ENCODE assay signal across 8 mouse cellular contexts in the genomic region with DNA sequence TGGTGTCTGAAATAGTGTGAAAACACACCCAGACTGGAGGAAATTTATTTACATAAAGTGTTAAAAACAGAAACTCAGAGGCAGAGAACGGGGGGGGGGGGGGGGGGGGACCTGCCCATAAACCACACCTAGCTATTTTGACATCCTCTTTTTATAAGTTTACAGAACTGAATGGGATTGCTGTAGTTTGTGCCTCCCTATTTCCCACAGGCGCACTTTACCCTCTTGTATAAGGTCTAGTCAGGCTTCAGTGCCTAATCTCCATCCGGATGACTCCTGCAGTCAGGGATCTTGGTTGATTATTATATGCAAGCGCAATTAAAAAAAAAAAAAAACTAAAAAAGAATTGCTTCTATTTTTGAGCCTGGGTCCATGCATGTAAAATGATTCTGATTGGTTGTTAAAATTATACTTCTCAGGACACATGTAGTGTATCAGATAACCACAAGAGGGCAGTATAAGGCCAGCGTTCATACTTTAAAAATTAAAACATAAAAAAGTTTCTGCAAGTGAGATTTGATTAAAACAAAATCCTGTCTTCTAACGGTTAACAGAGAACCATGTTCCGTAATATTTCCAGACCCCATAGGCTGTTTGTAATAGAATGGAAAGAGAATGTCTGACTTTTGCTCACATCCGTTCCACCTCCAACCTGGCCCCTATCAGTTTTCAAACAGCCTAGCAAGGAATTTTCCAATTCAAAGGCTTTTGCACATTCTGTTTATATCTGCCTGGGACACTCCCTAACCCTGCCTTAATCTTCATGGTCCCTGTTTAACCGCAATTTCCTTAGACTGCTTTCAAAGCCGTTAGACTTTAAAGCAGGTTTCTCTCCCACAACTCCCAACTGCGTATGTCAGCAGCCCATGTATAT.
DNase-seq lines count a peak whose midpoint lies in the region; ATAC-seq and TF ChIP-seq lines count a peak whose summit lies in the region.

No protein-coding gene starts in this region.

- 44% methylated on average over 11 of the region's 11 CpGs for WGBS in heart, embryonic 14.5 days
- WGBS in heart, embryonic 11.5 days (ENCODE audit: insufficient replicate concordance), result 39% methylated on average over 11 of the region's 11 CpGs
- WGBS in limb, embryonic 14.5 days, result 39% methylated on average over 11 of the region's 11 CpGs
- 27% methylated on average over 10 of the region's 11 CpGs for WGBS in stomach, embryonic 16.5 days

- H3K4me3 ChIP-seq in heart, embryonic 14.5 days (ENCODE audit: control insufficient read depth in 1 of 2, insufficient read depth in 1 of 2, low read depth in 1 of 2, low read length in 2 of 2), result no peak overlapping the region
- no peak overlapping the region for H3K4me3 ChIP-seq in heart, embryonic 11.5 days (ENCODE audit: low read depth, low read length)
- H3K4me3 ChIP-seq in limb, embryonic 14.5 days (replicated peaks; ENCODE audit: low read length), result no peak overlapping the region
- H3K4me3 ChIP-seq in stomach, embryonic 16.5 days (replicated peaks; ENCODE audit: low read length), result peak overlapping the region; percentile 19

- peak overlapping the region; percentile 42 for H3K4me2 ChIP-seq in heart, embryonic 14.5 days (ENCODE audit: low read length)
- H3K4me2 ChIP-seq in heart, embryonic 11.5 days, result no peak overlapping the region
- H3K4me2 ChIP-seq in limb, embryonic 14.5 days (replicated peaks; ENCODE audit: low read depth, low read length, severe bottlenecking), result no peak overlapping the region
- H3K4me2 ChIP-seq in stomach, embryonic 16.5 days (ENCODE audit: low read depth, low read length), result peak overlapping the region; percentile 42

- H3K36me3 ChIP-seq in heart, embryonic 14.5 days (ENCODE audit: control insufficient read depth, insufficient read depth, low read length), result no peaks in the 10 kb centered on the region
- H3K36me3 ChIP-seq in heart, embryonic 11.5 days (ENCODE audit: control insufficient read depth, insufficient read depth, low read length), result no peaks in the 10 kb centered on the region
- H3K36me3 ChIP-seq in limb, embryonic 14.5 days (ENCODE audit: control insufficient read depth, insufficient read depth, low read length), result no peaks in the 10 kb centered on the region
- H3K36me3 ChIP-seq in stomach, embryonic 16.5 days (ENCODE audit: control insufficient read depth, insufficient read depth, low read length), result no peaks in the 10 kb centered on the region

- peak; percentile 22 for DNase-seq in CD4-positive, CD25-positive, alpha-beta regulatory T cell, adult 2 months (ENCODE audit: low read depth, low spot score)
- peak; percentile 49 for DNase-seq in limb, embryonic 14.5 days (ENCODE audit: low spot score)
- no peak for DNase-seq in right cerebral cortex, postnatal 4 days
- DNase-seq in spleen, postnatal 4 days (ENCODE audit: low spot score in 2 of 2), result no peak

- no peaks in the 10 kb centered on the region for H3K4me1 ChIP-seq in heart, embryonic 14.5 days (ENCODE audit: control insufficient read depth in 2 of 2, insufficient read depth in 2 of 2, low read length in 2 of 2)
- no peaks in the 10 kb centered on the region for H3K4me1 ChIP-seq in heart, embryonic 11.5 days (ENCODE audit: control insufficient read depth, insufficient read depth, low read length)
- no peaks in the 10 kb centered on the region for H3K4me1 ChIP-seq in limb, embryonic 14.5 days (ENCODE audit: control insufficient read depth, insufficient read depth, low read length)
- H3K4me1 ChIP-seq in stomach, embryonic 16.5 days (ENCODE audit: control insufficient read depth, insufficient read depth, low read length), result no peaks in the 10 kb centered on the region; the same call in 1 of the 2 replicates

- no peaks in the 10 kb centered on the region for H3K27me3 ChIP-seq in heart, embryonic 14.5 days (ENCODE audit: control insufficient read depth, insufficient read depth, low read length)
- H3K27me3 ChIP-seq in heart, embryonic 11.5 days (ENCODE audit: control insufficient read depth, insufficient read depth, low read length), result no peaks in the 10 kb centered on the region
- H3K27me3 ChIP-seq in limb, embryonic 14.5 days (ENCODE audit: control insufficient read depth, insufficient read depth, low read length), result no peaks in the 10 kb centered on the region
- no peaks in the 10 kb centered on the region for H3K27me3 ChIP-seq in stomach, embryonic 16.5 days (ENCODE audit: control insufficient read depth, insufficient read depth, low read length)

- TF ChIP-seq POLR2A in limb, embryonic 14.5 days (IDR thresholded peaks at IDR 0.05; ENCODE audit: borderline replicate concordance, extremely low read depth, insufficient read depth, insufficient read length), result no peak

- H3K9me3 ChIP-seq in heart, embryonic 14.5 days (ENCODE audit: control insufficient read depth, low read length), result no peaks in the 10 kb centered on the region
- H3K9me3 ChIP-seq in heart, embryonic 11.5 days (replicated peaks; ENCODE audit: control insufficient read depth, low read length), result no peaks in the 10 kb centered on the region
- H3K9me3 ChIP-seq in limb, embryonic 14.5 days (ENCODE audit: control insufficient read depth, low read length), result no peaks in the 10 kb centered on the region
- H3K9me3 ChIP-seq in stomach, embryonic 16.5 days (replicated peaks; ENCODE audit: control insufficient read depth, low read length), result no peaks in the 10 kb centered on the region

- no peak overlapping the region for H3K9ac ChIP-seq in heart, embryonic 14.5 days (ENCODE audit: low read length)
- H3K9ac ChIP-seq in heart, embryonic 11.5 days (ENCODE audit: low read depth, low read length), result no peak overlapping the region
- H3K9ac ChIP-seq in limb, embryonic 14.5 days (ENCODE audit: low read depth, low read length, severe bottlenecking), result no peak overlapping the region
- 0 out of 2 replicates have a peak overlapping the region, but pooled peaks have one; percentile 35 for H3K9ac ChIP-seq in stomach, embryonic 16.5 days (ENCODE audit: low read length)

- no peak overlapping the region for H3K27ac ChIP-seq in heart, embryonic 14.5 days (replicated peaks in 1 of 2; ENCODE audit: control insufficient read depth in 1 of 2, insufficient read depth in 1 of 2, low read depth in 2 of 2, low read length in 2 of 2)
- no peak overlapping the region for H3K27ac ChIP-seq in heart, embryonic 11.5 days (ENCODE audit: low read depth, low read length)
- H3K27ac ChIP-seq in limb, embryonic 14.5 days (replicated peaks; ENCODE audit: low read depth, low read length), result no peak overlapping the region
- H3K27ac ChIP-seq in stomach, embryonic 16.5 days (ENCODE audit: low read length), result no peak overlapping the region

- ATAC-seq in heart, embryonic 14.5 days (ENCODE audit: insufficient number of reproducible peaks, insufficient read depth, low FRiP score, low read depth), result no peak
- no peak for ATAC-seq in heart, embryonic 11.5 days (replicated peaks; ENCODE audit: insufficient number of reproducible peaks, low FRiP score, low TSS enrichment)
- peak; percentile 91 for ATAC-seq in common myeloid progenitor, adult 5-6 weeks (replicated peaks; ENCODE audit: low read depth, poor library complexity, severe bottlenecking)
- ATAC-seq in limb, embryonic 14.5 days (ENCODE audit: low FRiP score, low read depth), result 0 out of 2 replicates have a peak, but pooled peaks have one; percentile 23
- ATAC-seq in stomach, embryonic 16.5 days (ENCODE audit: insufficient read depth, low FRiP score), result no peak

Comparison
In these comparisons a context has a peak if more than half of its experiments do, and no peak if none do; other contexts are left out.
1. H3K4me2 ChIP-seq: peak in heart, embryonic 14.5 days (single experiment) and stomach, embryonic 16.5 days (single experiment); none in heart, embryonic 11.5 days (single experiment) and limb, embryonic 14.5 days (single experiment).
2. ATAC-seq: peak in common myeloid progenitor, adult 5-6 weeks (single experiment) and limb, embryonic 14.5 days (single experiment); none in heart, embryonic 14.5 days (single experiment), heart, embryonic 11.5 days (single experiment) and stomach, embryonic 16.5 days (single experiment).
3. DNase-seq: peak in CD4-positive, CD25-positive, alpha-beta regulatory T cell, adult 2 months (single experiment) and limb, embryonic 14.5 days (single experiment); none in right cerebral cortex, postnatal 4 days (single experiment) and spleen, postnatal 4 days (0 of 2).